Mouse (Mus musculus) gastrocnemius, postnatal 10 days (tissue): ENCODE data around the gene Olfr645. TPM values are rescaled to one million over a fixed set of nuclear protein-coding genes. Genes with fewer than 3 reads are reported as not detected.

Experiments used
- DNase-seq: peaks from one replicate; pipeline ENCODE4 v3.0.0; 2021; ENCODE audit warnings: mixed read lengths
- long read RNA-seq, 2 experiments: library from polyadenylated mRNA; stranded (forward); transcript quantifications; one replicate each; pipeline ENCODE4 v2.0.0; 2021
- total RNA-seq, 2 experiments: library from RNA; stranded (reverse); gene quantifications; 2 replicates each; pipeline ENCODE4 v1.2.3; 2021

The Olfr645 gene
- total RNA-seq = not detected
- long read RNA-seq, experiment 1 = 0 reads
- long read RNA-seq, experiment 2 = 0 reads

GRCm38 (mm10) chr7:104085365-104085764 is at the start of gene Olfr645:
Olfr645 (minus strand) TSS chr7:104085465.
- no peak for DNase-seq

GRCm38 (mm10) chr7:104129726-104130125 is 44.5 kb upstream of the Olfr645 start, which contains the start of gene Ubqln5:
Ubqln5 (minus strand) TSS chr7:104129826.
- no peak for DNase-seq

GRCm38 (mm10) chr7:104104757-104104972 is 19.4 kb upstream of the Olfr645 start, which contains the start of gene Olfr646:
Olfr646 (plus strand) TSS chr7:104104873.
- DNase-seq = no peak

GRCm38 (mm10) chr7:104103913-104104756 is 18.9 kb upstream of the Olfr645 start:
- no peak for DNase-seq

GRCm38 (mm10) chr7:104071769-104072168 is 13.5 kb downstream of the Olfr645 start, which contains the start of gene Olfr644:
Olfr644 (minus strand) TSS chr7:104071869.
- no peak for DNase-seq

GRCm38 (mm10) chr7:104061345-104061744 is 23.9 kb downstream of the Olfr645 start, which contains the start of gene 4930516K23Rik:
4930516K23Rik (minus strand) TSS chr7:104061445.
- no peak for DNase-seq

- DNase-seq = no peak
These were observed 26.1 kb downstream of the Olfr645 start for GRCm38 (mm10) chr7:104059215-104059614.

- DNase-seq = no peak
These were observed 32.7 kb downstream of the Olfr645 start, which contains the start of gene Olfr642 for GRCm38 (mm10) chr7:104052566-104052965. Olfr642 (minus strand) TSS chr7:104052666.

GRCm38 (mm10) chr7:104050745-104051144 is 34.5 kb downstream of the Olfr645 start:
- no peak for DNase-seq

- no peak for DNase-seq
These were observed 50.1 kb downstream of the Olfr645 start, which contains the start of gene Olfr641 for GRCm38 (mm10) chr7:104035145-104035544. Olfr641 (plus strand) TSS chr7:104035445.

Other genes starting within 250 kb of the Olfr645 start
- gene Hbb-bh2, start 244.9 kb downstream of the Olfr645 start, total RNA-seq = not detected
- not detected for gene Hbb-bh1, start 242.3 kb downstream of the Olfr645 start, total RNA-seq
- not detected for gene Hbb-y, start 232.2 kb downstream of the Olfr645 start, total RNA-seq
- not detected for gene Olfr66, start 199.2 kb downstream of the Olfr645 start, total RNA-seq
- not detected for gene Olfr64, start 191.0 kb downstream of the Olfr645 start, total RNA-seq
- not detected for gene Olfr65, start 182.0 kb downstream of the Olfr645 start, total RNA-seq
- not detected for gene Olfr631, start 156.6 kb downstream of the Olfr645 start, total RNA-seq
- gene Olfr632, start 151.1 kb downstream of the Olfr645 start, total RNA-seq = not detected
- not detected for gene Olfr633, start 141.0 kb downstream of the Olfr645 start, total RNA-seq
- gene Olfr635, start 114.3 kb downstream of the Olfr645 start, total RNA-seq = not detected
- not detected for gene Olfr638, start 86.7 kb downstream of the Olfr645 start, total RNA-seq
- under 1 TPM; 0.02 to 0.05 TPM for gene Olfr639, start 68.2 kb downstream of the Olfr645 start, total RNA-seq
- not detected for gene Olfr640, start 59.9 kb downstream of the Olfr645 start, total RNA-seq
- not detected for gene Olfr641, start 50.0 kb downstream of the Olfr645 start, total RNA-seq
- not detected for gene Olfr642, start 32.8 kb downstream of the Olfr645 start, total RNA-seq
- gene 4930516K23Rik, start 24.0 kb downstream of the Olfr645 start, total RNA-seq = not detected
- not detected for gene Olfr644, start 13.6 kb downstream of the Olfr645 start, total RNA-seq
- not detected for gene Olfr646, start 19.4 kb upstream of the Olfr645 start, total RNA-seq
- gene Ubqln5, start 44.4 kb upstream of the Olfr645 start, total RNA-seq = not detected
- gene Olfr643, start 51.9 kb upstream of the Olfr645 start, total RNA-seq = not detected
- gene Ubqln3, start 57.8 kb upstream of the Olfr645 start, total RNA-seq = not detected
- gene Ubqlnl, start 65.1 kb upstream of the Olfr645 start, total RNA-seq = not detected
- not detected for gene Olfm5, start 79.4 kb upstream of the Olfr645 start, total RNA-seq
- gene Olfr648, start 97.9 kb upstream of the Olfr645 start, total RNA-seq = not detected
- not detected for gene Olfr649, start 110.5 kb upstream of the Olfr645 start, total RNA-seq
- gene Trim6, start 133.3 kb upstream of the Olfr645 start, total RNA-seq = under 1 TPM; 0.32 to 0.61 TPM
- 1 to 10 TPM; 1.6 to 1.9 TPM for gene Trim34a, start 159.0 kb upstream of the Olfr645 start, total RNA-seq
- gene Trim5, start 202.6 kb upstream of the Olfr645 start, total RNA-seq = 1 to 10 TPM in 1 of 2 experiments, under 1 TPM in 1; 0.92 to 1.1 TPM
- 1 to 10 TPM; 3.9 to 4.8 TPM for gene Trim12a, start 230.0 kb upstream of the Olfr645 start, total RNA-seq
- under 1 TPM in 1 of 2 experiments, not detected in 1; 0.23 TPM for gene Trim34b, start 244.0 kb upstream of the Olfr645 start, total RNA-seq